In genomic region chr17:35064378-35064877, GRCm38 (mm10) we compare ENCODE assay signal across 8 mouse cellular contexts. TPM values are rescaled to one million over a fixed set of nuclear protein-coding genes. Genes with fewer than 3 reads are reported as not detected.
DNase-seq lines count a peak whose midpoint lies in the region; ATAC-seq and TF ChIP-seq lines count a peak whose summit lies in the region.

No protein-coding gene starts in this region.

- no peak overlapping the region for H3K9ac ChIP-seq in heart, embryonic 14.5 days (ENCODE audit: low read length)
- H3K9ac ChIP-seq in ES-Bruce4 (ENCODE audit: low read depth, poor library complexity, severe bottlenecking), result peak overlapping the region; percentile 10; the same call in 1 of the 2 replicates
- H3K9ac ChIP-seq in limb, embryonic 12.5 days (replicated peaks), result no peak overlapping the region

- ATAC-seq in heart, embryonic 14.5 days (ENCODE audit: insufficient number of reproducible peaks, insufficient read depth, low FRiP score, low read depth), result no peak
- no peak for ATAC-seq in limb, embryonic 12.5 days (ENCODE audit: insufficient number of reproducible peaks, insufficient read depth, low FRiP score, low TSS enrichment, low read depth)

- no peak for TF ChIP-seq CTCF in ES-Bruce4 (IDR thresholded peaks at IDR 0.05; ENCODE audit: low read depth, low read length)
- no peak for TF ChIP-seq CTCF in thymus, adult 2 months (IDR thresholded peaks at IDR 0.05; ENCODE audit: borderline replicate concordance, control insufficient read depth, extremely low read depth, insufficient read depth, low read length, poor library complexity)

- no peaks in the 10 kb centered on the region for H3K9me3 ChIP-seq in heart, embryonic 14.5 days (ENCODE audit: control insufficient read depth, low read length)
- H3K9me3 ChIP-seq in ES-Bruce4 (replicated peaks; ENCODE audit: control insufficient read depth, insufficient read depth, low read length, poor library complexity, severe bottlenecking), result no peaks in the 10 kb centered on the region
- no peaks in the 10 kb centered on the region for H3K9me3 ChIP-seq in embryonic facial prominence, embryonic 10.5 days
- H3K9me3 ChIP-seq in limb, embryonic 12.5 days, result no peaks in the 10 kb centered on the region

- WGBS in heart, embryonic 14.5 days, result 27% methylated on average over 10 of the region's 10 CpGs
- 31% methylated on average over 10 of the region's 10 CpGs for WGBS in embryonic facial prominence, embryonic 10.5 days
- 29% methylated on average over 10 of the region's 10 CpGs for whole genome bisulfite sequencing in limb, embryonic 12.5 days
- 58% methylated on average over 10 of the region's 10 CpGs for WGBS in thymus, adult 2 months

- TF ChIP-seq EP300 in ES-Bruce4 (IDR thresholded peaks at IDR 0.05; ENCODE audit: insufficient read depth, low read depth, low read length), result no peak

- H3K4me1 ChIP-seq in heart, embryonic 14.5 days (ENCODE audit: control insufficient read depth in 2 of 2, insufficient read depth in 2 of 2, low read length in 2 of 2), result peaks cover 10 to 16% of the 10 kb centered on the region in 2 experiments
- H3K4me1 ChIP-seq in ES-Bruce4 (ENCODE audit: control insufficient read depth, insufficient read depth, low read length), result peaks cover 6% of the 10 kb centered on the region
- H3K4me1 ChIP-seq in embryonic facial prominence, embryonic 10.5 days, result peaks cover 47% of the 10 kb centered on the region
- H3K4me1 ChIP-seq in limb, embryonic 12.5 days (replicated peaks), result peaks cover 32% of the 10 kb centered on the region
- H3K4me1 ChIP-seq in thymus, adult 2 months (replicated peaks; ENCODE audit: control insufficient read depth, insufficient read depth, low read length), result peaks cover 11% of the 10 kb centered on the region

- peaks cover 33% of the 10 kb centered on the region for H3K27me3 ChIP-seq in heart, embryonic 14.5 days (ENCODE audit: control insufficient read depth, insufficient read depth, low read length)
- H3K27me3 ChIP-seq in ES-Bruce4 (ENCODE audit: control insufficient read depth, insufficient read depth, low read length, poor library complexity, severe bottlenecking), result no peaks in the 10 kb centered on the region
- H3K27me3 ChIP-seq in embryonic facial prominence, embryonic 10.5 days (replicated peaks; ENCODE audit: low read depth, poor library complexity, severe bottlenecking), result peaks cover 65% of the 10 kb centered on the region
- H3K27me3 ChIP-seq in limb, embryonic 12.5 days, result peaks cover 64% of the 10 kb centered on the region
- H3K27me3 ChIP-seq in thymus, adult 2 months (ENCODE audit: control insufficient read depth, insufficient read depth, low read length), result peaks cover 16% of the 10 kb centered on the region

- DNase-seq in heart, adult 11 months, result no peak
- DNase-seq in embryonic facial prominence, embryonic 10.5 days (ENCODE audit: low spot score), result no peak
- no peak for DNase-seq in ovary, postnatal 14 days (ENCODE audit: low spot score)
- DNase-seq in thymus, adult 2 months, result no peak
- DNase-seq in urinary bladder, postnatal 10 days (ENCODE audit: low spot score), result no peak

- no peak for TF ChIP-seq POLR2A in ES-Bruce4 (IDR thresholded peaks at IDR 0.05; ENCODE audit: insufficient read depth, low read length)
- TF ChIP-seq POLR2A in thymus, adult 2 months (IDR thresholded peaks at IDR 0.05; ENCODE audit: control insufficient read depth, extremely low read depth, insufficient read depth, low read length, poor library complexity), result no peak

- peak overlapping the region; percentile 67 for H3K4me2 ChIP-seq in heart, embryonic 14.5 days (ENCODE audit: low read length)
- peak overlapping the region; percentile 66 for H3K4me2 ChIP-seq in limb, embryonic 12.5 days

- peak overlapping the region in 1 of 2 experiments; percentile 34; a peak in 2 of 4 replicates for H3K4me3 ChIP-seq in heart, embryonic 14.5 days (ENCODE audit: control insufficient read depth in 1 of 2, insufficient read depth in 1 of 2, low read depth in 1 of 2, low read length in 2 of 2)
- H3K4me3 ChIP-seq in ES-Bruce4 (ENCODE audit: low read depth, low read length), result peak overlapping the region; percentile 36
- peak overlapping the region; percentile 58 for H3K4me3 ChIP-seq in embryonic facial prominence, embryonic 10.5 days
- peak overlapping the region; percentile 38 for H3K4me3 ChIP-seq in limb, embryonic 12.5 days (replicated peaks)
- H3K4me3 ChIP-seq in thymus, adult 2 months (ENCODE audit: control insufficient read depth, insufficient read depth, low read length), result no peak overlapping the region

- H3K36me3 ChIP-seq in heart, embryonic 14.5 days (ENCODE audit: control insufficient read depth, insufficient read depth, low read length), result peaks cover 25% of the 10 kb centered on the region
- no peaks in the 10 kb centered on the region for H3K36me3 ChIP-seq in ES-Bruce4 (ENCODE audit: control insufficient read depth, insufficient read depth, low read length, poor library complexity, severe bottlenecking)
- peaks cover 37% of the 10 kb centered on the region for H3K36me3 ChIP-seq in embryonic facial prominence, embryonic 10.5 days (replicated peaks)
- peaks cover 36% of the 10 kb centered on the region for H3K36me3 ChIP-seq in limb, embryonic 12.5 days
- H3K36me3 ChIP-seq in thymus, adult 2 months (ENCODE audit: control insufficient read depth, insufficient read depth, low read length), result no peaks in the 10 kb centered on the region

- no peak overlapping the region for H3K27ac ChIP-seq in heart, embryonic 14.5 days (replicated peaks in 1 of 2; ENCODE audit: control insufficient read depth in 1 of 2, insufficient read depth in 1 of 2, low read depth in 2 of 2, low read length in 2 of 2)
- peak overlapping the region; percentile 93 for H3K27ac ChIP-seq in ES-Bruce4 (ENCODE audit: insufficient read depth, low read length)
- peak overlapping the region; percentile 70; the same call in 1 of the 2 replicates for H3K27ac ChIP-seq in embryonic facial prominence, embryonic 10.5 days (replicated peaks)
- H3K27ac ChIP-seq in limb, embryonic 12.5 days, result no peak overlapping the region; the same call in 1 of the 2 replicates
- no peak overlapping the region for H3K27ac ChIP-seq in thymus, adult 2 months (ENCODE audit: control insufficient read depth, insufficient read depth, low read length)

RNA-seq across cellular contexts. Expression of gene Ly6g6c, which starts 0.8 kb away (rescaled TPM):
- polyA plus RNA-seq in heart, embryonic 14.5 days (2014; fragmentation: Nextera tagmentation; extraction: Ambion mirVana), result not detected in 2 replicates
- polyA plus RNA-seq in ES-Bruce4 (2011; ENCODE audit: insufficient read depth, insufficient read length, low read depth, missing spikeins), result 3.7 and 4.0 TPM in 2 replicates
- polyA plus RNA-seq in embryonic facial prominence, embryonic 10.5 days (2016; fragmentation: Nextera tagmentation; extraction: Ambion mirVana), result 0.31 and 0.35 TPM in 2 replicates
- not detected in 2 replicates for polyA plus RNA-seq in limb, embryonic 12.5 days (2016; fragmentation: Nextera tagmentation; extraction: Ambion mirVana)
- 3.6 and 5.0 TPM in 2 replicates for polyA plus RNA-seq in thymus, adult 2 months (2012; rRNA removed)

RNA-seq across cellular contexts. Expression of gene Mpig6b, which starts 1.6 kb away (rescaled TPM):
- 0.54 and 0.73 TPM in 2 replicates for polyA plus RNA-seq in heart, embryonic 14.5 days (2014; fragmentation: Nextera tagmentation; extraction: Ambion mirVana)
- polyA plus RNA-seq in ES-Bruce4 (2011; ENCODE audit: insufficient read depth, insufficient read length, low read depth, missing spikeins), result 2.8 and 3.3 TPM in 2 replicates
- 0.52 and 0.93 TPM in 2 replicates for polyA plus RNA-seq in embryonic facial prominence, embryonic 10.5 days (2016; fragmentation: Nextera tagmentation; extraction: Ambion mirVana)
- polyA plus RNA-seq in limb, embryonic 12.5 days (2016; fragmentation: Nextera tagmentation; extraction: Ambion mirVana), result 0.68 and 0.76 TPM in 2 replicates
- 0.18 and 0.20 TPM in 2 replicates for polyA plus RNA-seq in thymus, adult 2 months (2012; rRNA removed)

RNA-seq across cellular contexts. Expression of gene Ddah2, which starts 5.6 kb away (rescaled TPM):
- 186 and 222 TPM in 2 replicates for polyA plus RNA-seq in heart, embryonic 14.5 days (2014; fragmentation: Nextera tagmentation; extraction: Ambion mirVana)
- 92.5 and 101 TPM in 2 replicates for polyA plus RNA-seq in ES-Bruce4 (2011; ENCODE audit: insufficient read depth, insufficient read length, low read depth, missing spikeins)
- polyA plus RNA-seq in embryonic facial prominence, embryonic 10.5 days (2016; fragmentation: Nextera tagmentation; extraction: Ambion mirVana), result 482 and 503 TPM in 2 replicates
- polyA plus RNA-seq in limb, embryonic 12.5 days (2016; fragmentation: Nextera tagmentation; extraction: Ambion mirVana), result 489 and 492 TPM in 2 replicates
- polyA plus RNA-seq in thymus, adult 2 months (2012; rRNA removed), result 54.0 and 55.3 TPM in 2 replicates

RNA-seq across cellular contexts. Expression of gene Ly6g6e, which starts 12.3 kb away (rescaled TPM):
- polyA plus RNA-seq in heart, embryonic 14.5 days (2014; fragmentation: Nextera tagmentation; extraction: Ambion mirVana), result 0.32 TPM in 1 of 2 replicates, not detected in the other
- polyA plus RNA-seq in ES-Bruce4 (2011; ENCODE audit: insufficient read depth, insufficient read length, low read depth, missing spikeins), result 27.5 and 31.2 TPM in 2 replicates
- 0.83 and 1.00 TPM in 2 replicates for polyA plus RNA-seq in embryonic facial prominence, embryonic 10.5 days (2016; fragmentation: Nextera tagmentation; extraction: Ambion mirVana)
- 1.3 and 2.5 TPM in 2 replicates for polyA plus RNA-seq in limb, embryonic 12.5 days (2016; fragmentation: Nextera tagmentation; extraction: Ambion mirVana)
- 2.3 and 3.4 TPM in 2 replicates for polyA plus RNA-seq in thymus, adult 2 months (2012; rRNA removed)

RNA-seq across cellular contexts. Expression of gene Ly6g6d, which starts 13.4 kb away (rescaled TPM):
- 1.9 and 2.6 TPM in 2 replicates for polyA plus RNA-seq in heart, embryonic 14.5 days (2014; fragmentation: Nextera tagmentation; extraction: Ambion mirVana)
- polyA plus RNA-seq in ES-Bruce4 (2011; ENCODE audit: insufficient read depth, insufficient read length, low read depth, missing spikeins), result 1.3 and 1.9 TPM in 2 replicates
- polyA plus RNA-seq in embryonic facial prominence, embryonic 10.5 days (2016; fragmentation: Nextera tagmentation; extraction: Ambion mirVana), result 1.3 TPM in 1 of 2 replicates, not detected in the other
- polyA plus RNA-seq in limb, embryonic 12.5 days (2016; fragmentation: Nextera tagmentation; extraction: Ambion mirVana), result 0.68 and 1.0 TPM in 2 replicates
- 0.59 and 1.5 TPM in 2 replicates for polyA plus RNA-seq in thymus, adult 2 months (2012; rRNA removed)

Comparison
In these comparisons a context has a peak if more than half of its experiments do, and no peak if none do; other contexts are left out.
1. H3K27ac ChIP-seq: peak in ES-Bruce4 (single experiment) and embryonic facial prominence, embryonic 10.5 days (single experiment); none in heart, embryonic 14.5 days (0 of 2), limb, embryonic 12.5 days (single experiment) and thymus, adult 2 months (single experiment).